Mouse (Mus musculus) thymus, adult 2 months (tissue): ENCODE results near the gene Hk2.

Experiments used
- CTCF ChIP-seq: fragments of 200-500 bp; IDR thresholded peaks from 2 replicates; pipeline ENCODE4 v1.5.1; 2012; ENCODE audit warnings: mild to moderate bottlenecking, control low read depth, low read length, moderate library complexity, borderline replicate concordance; ENCODE audit not compliant: control insufficient read depth, poor library complexity, insufficient read depth; ENCODE audit errors: extremely low read depth
- POLR2A ChIP-seq: fragments of 200-500 bp; IDR thresholded peaks from 2 replicates; pipeline ENCODE4 v1.6.1; 2012; ENCODE audit warnings: mild to moderate bottlenecking, low read length, control low read depth, moderate library complexity; ENCODE audit not compliant: control insufficient read depth, poor library complexity, insufficient read depth; ENCODE audit errors: extremely low read depth

DNA sequence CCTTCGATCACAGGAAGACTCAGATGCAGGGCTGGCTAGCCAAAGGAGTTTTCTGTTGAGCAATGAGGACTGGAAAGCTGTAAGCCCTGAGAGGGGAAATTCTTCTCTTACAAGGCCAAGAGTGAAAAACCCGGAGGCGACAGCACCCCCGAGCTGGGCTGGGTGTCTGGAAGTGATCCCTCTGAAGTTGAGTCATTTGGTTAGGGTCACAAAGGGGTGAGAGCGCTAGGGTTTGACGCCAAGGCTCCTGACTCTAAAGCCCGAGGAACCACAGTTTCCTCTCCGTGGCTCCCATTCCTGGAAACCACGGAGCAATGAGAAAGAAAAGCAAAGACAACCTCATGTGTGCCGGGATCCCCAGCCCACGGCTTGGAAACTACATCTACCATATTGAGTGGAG lies 21.2 kb downstream of the Hk2 start:
- TF ChIP-seq POLR2A (no peak), CTCF (no peak)
